Mouse (Mus musculus) embryonic facial prominence, embryonic 14.5 days (tissue): Measurements from ENCODE around the gene Tmtc1. TPM values are rescaled to one million over a fixed set of nuclear protein-coding genes. Genes with fewer than 3 reads are reported as not detected.
A peak's percentile ranks its signal among the peaks of the same experiment; 100 is the strongest.

Source experiments
- ATAC-seq: fragments of 200-750 bp; cut with Nextera tagmentation; 2 replicates; pipeline ENCODE4 v1.8.0; 2017; ENCODE audit warnings: low read depth, moderate number of reproducible peaks, moderate TSS enrichment
- DNase-seq: peaks from one replicate; pipeline ENCODE4 v3.0.0-alpha.2; 2015; ENCODE audit warnings: low spot score
- H3K27ac ChIP-seq: fragments of 300-500 bp; sonication (generic); replicated peaks from 2 replicates; pipeline ENCODE4 v1.5.1; 2014; ENCODE audit warnings: low read depth, mild to moderate bottlenecking, low read length, moderate library complexity
- H3K27me3 ChIP-seq: fragments of 300-500 bp; sonication (generic); replicated peaks from 2 replicates; pipeline ENCODE4 v1.6.1; 2014; ENCODE audit warnings: low read length; ENCODE audit not compliant: control insufficient read depth, insufficient read depth
- H3K36me3 ChIP-seq: fragments of 300-500 bp; sonication (generic); 2 replicates; pipeline ENCODE4 v1.6.1; 2014; ENCODE audit warnings: low read length, mixed read lengths; ENCODE audit not compliant: control insufficient read depth, insufficient read depth
- H3K4me1 ChIP-seq: fragments of 300-500 bp; sonication (generic); 2 replicates; pipeline ENCODE4 v1.6.1; 2014; ENCODE audit warnings: antibody characterized with exemption, low read length; ENCODE audit not compliant: control insufficient read depth, insufficient read depth
- H3K4me2 ChIP-seq: fragments of 300-500 bp; sonication (generic); 2 replicates; pipeline ENCODE4 v1.6.1; 2014; ENCODE audit warnings: low read depth, mild to moderate bottlenecking, low read length, moderate library complexity, mixed read lengths
- H3K4me3 ChIP-seq: fragments of 300-500 bp; sonication (generic); 2 replicates; pipeline ENCODE4 v1.5.1; 2014; ENCODE audit warnings: low read depth, mild to moderate bottlenecking, low read length
- H3K9ac ChIP-seq: fragments of 300-500 bp; sonication (generic); 2 replicates; pipeline ENCODE4 v1.6.1; 2014; ENCODE audit warnings: low read depth, mild to moderate bottlenecking, low read length, moderate library complexity, mixed read lengths
- H3K9me3 ChIP-seq: fragments of 300-500 bp; sonication (generic); 2 replicates; pipeline ENCODE4 v1.6.1; 2016; ENCODE audit warnings: low read length; ENCODE audit not compliant: control insufficient read depth
- WGBS: fragments of 180-500 bp; shearing (Covaris S2); extraction: QIAGEN DNeasy Blood & Tissue Kit; methylation state at CpG from one replicate; pipeline ENCODE4 v1.1.7; 2014; 5-methylcytosine and 5-hydroxymethylcytosine counted together
- polyA plus RNA-seq: library from polyadenylated mRNA; unstranded; fragments of >200 nt; fragmentation: Nextera tagmentation; extraction: Ambion mirVana; gene quantifications from 2 replicates; pipeline ENCODE4 v1.2.1, GENCODE M21; 2014

The Tmtc1 gene
- polyA plus RNA-seq, 1 experiment from 2014 or later = 4.6 TPM

DNA sequence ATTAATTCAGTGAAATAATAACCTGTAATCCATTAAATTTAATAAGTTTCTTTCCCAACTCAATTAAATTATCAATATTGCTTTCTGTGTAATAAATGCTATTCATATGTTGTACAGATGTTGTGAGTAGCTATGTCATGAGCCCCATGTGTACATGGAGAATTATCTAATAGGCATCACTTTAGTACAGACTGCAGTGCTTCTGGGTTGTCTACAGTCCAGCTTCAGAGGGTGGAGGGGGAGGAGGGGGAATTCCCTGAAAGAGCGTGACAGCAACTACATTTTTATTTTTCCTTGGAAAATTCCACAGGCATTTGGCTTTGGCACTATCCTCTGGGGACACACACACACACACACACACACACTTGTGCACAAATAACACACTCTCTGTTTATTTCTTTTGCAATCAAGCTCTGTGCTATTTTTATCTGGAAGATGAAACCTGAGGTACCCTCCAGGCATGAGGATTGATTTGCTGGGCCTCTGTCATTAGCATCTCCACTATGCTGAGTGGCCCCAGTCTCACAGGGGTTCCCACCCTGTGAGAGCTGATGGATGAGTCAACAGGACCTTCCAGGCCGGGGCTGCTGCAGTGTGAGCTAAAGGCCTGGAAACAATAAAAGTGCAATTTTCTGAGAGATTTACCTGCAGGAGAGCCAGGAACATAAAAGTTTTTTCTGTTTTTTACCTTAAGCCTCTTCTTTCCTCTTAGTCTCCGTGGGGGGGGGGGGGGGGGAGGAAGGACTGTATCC is 23.2 kb upstream of the Tmtc1 start:
- no peaks in the 10 kb centered on the region for H3K9me3 ChIP-seq
- H3K4me1 ChIP-seq = peaks cover 12% of the 10 kb centered on the region
- H3K4me2 ChIP-seq = no peak overlapping the region
- peak; percentile 69 for ATAC-seq
- 11% methylated on average over 3 of the region's 3 CpGs for WGBS
- no peak overlapping the region for H3K27ac ChIP-seq
- no peaks in the 10 kb centered on the region for H3K27me3 ChIP-seq
- no peaks in the 10 kb centered on the region for H3K36me3 ChIP-seq
- no peak overlapping the region for H3K9ac ChIP-seq
- DNase-seq = peak; percentile 51
- H3K4me3 ChIP-seq = no peak overlapping the region

DNA sequence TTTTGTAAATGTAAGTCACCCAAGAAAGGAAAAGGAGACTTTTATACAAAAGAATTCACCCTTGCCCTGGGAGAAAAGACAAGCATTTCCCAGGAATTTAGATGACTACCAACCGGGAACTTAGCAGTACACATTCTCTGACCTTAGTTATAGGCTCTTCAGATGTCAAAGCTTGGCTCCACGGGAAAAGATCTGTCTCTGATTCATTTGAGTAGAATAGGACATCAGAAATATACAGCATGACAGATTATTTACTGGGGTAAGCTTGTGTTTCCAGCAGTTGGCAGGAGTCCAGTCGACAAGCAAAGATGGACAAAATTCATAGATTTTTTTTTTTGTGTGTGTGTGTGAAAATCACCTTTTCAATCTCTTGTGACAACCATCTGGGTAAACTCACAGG is 15.4 kb upstream of the Tmtc1 start:
- ATAC-seq = no peak
- no peak for DNase-seq
- no peaks in the 10 kb centered on the region for H3K36me3 ChIP-seq

DNA sequence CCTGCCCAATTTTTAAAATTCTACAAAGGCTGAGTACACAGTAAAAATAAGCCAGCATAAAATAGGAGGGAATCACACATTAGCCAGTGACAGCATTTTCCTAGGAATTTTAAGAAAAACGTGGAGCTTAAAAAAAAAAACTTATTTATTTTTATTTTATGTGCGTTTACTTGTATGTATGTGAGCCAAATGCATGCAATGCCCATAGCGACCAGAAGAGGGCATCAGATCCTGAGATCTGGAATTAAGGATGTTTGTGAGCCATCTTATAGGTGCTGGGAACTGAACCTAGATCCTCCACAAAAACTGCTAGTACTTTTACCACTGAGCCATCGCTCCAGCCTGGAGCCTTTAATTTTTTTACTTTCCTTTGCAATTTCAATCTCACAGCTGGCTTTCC is 11.3 kb upstream of the Tmtc1 start:
- H3K4me1 ChIP-seq = no peaks in the 10 kb centered on the region
- no peak overlapping the region for H3K4me3 ChIP-seq
- 70% methylated on average over 4 of the region's 4 CpGs for WGBS
- no peaks in the 10 kb centered on the region for H3K27me3 ChIP-seq
- H3K4me2 ChIP-seq = no peak overlapping the region
- ATAC-seq = no peak
- no peak for DNase-seq
- no peaks in the 10 kb centered on the region for H3K36me3 ChIP-seq
- no peak overlapping the region for H3K27ac ChIP-seq
- no peak overlapping the region for H3K9ac ChIP-seq
- 0 out of 2 replicates have a peak, but pooled peaks cover 14% of the 10 kb centered on the region for H3K9me3 ChIP-seq

More for the DNA sequence above, 15.4 kb upstream of the Tmtc1 start:
- Histone ChIP-seq H3K9me3 (0 out of 2 replicates have a peak, but pooled peaks cover 9% of the 10 kb centered on the region), H3K4me1 (no peaks in the 10 kb centered on the region), H3K27me3 (no peaks in the 10 kb centered on the region), H3K4me3 (no peak overlapping the region), H3K4me2 (no peak overlapping the region), H3K27ac (no peak overlapping the region), H3K9ac (no peak overlapping the region)
- 41% methylated on average over 3 of the region's 3 CpGs for WGBS

DNA sequence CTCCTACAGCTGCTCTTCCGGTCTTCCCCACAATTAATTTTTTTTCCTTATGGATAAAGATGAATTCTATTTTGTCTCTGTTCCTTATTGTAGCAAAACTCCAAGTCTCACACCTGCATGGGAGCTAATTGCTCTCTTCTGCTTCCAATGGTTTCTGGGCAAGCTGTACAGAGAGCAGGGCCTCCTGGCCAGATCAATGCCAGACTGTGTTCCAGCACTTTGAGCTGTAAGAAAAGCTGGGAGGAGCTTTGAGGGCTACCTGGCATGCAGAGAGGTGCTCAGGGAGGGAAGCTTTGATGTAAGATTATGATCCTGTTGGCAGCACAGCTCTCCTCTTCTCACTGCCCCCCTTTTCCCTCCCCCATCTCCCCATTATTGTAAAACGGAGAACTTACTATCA is 10.6 kb upstream of the Tmtc1 start:
- Histone ChIP-seq H3K9me3 (0 out of 2 replicates have a peak, but pooled peaks cover 14% of the 10 kb centered on the region), H3K9ac (no peak overlapping the region), H3K27ac (no peak overlapping the region), H3K27me3 (no peaks in the 10 kb centered on the region), H3K4me2 (no peak overlapping the region), H3K4me3 (no peak overlapping the region), H3K36me3 (no peaks in the 10 kb centered on the region), H3K4me1 (no peaks in the 10 kb centered on the region)
- 60% methylated on average over 2 of the region's 2 CpGs for WGBS
- ATAC-seq (peak; percentile 72; the same call in 1 of the 2 replicates), DNase-seq (peak; percentile 24)

DNA sequence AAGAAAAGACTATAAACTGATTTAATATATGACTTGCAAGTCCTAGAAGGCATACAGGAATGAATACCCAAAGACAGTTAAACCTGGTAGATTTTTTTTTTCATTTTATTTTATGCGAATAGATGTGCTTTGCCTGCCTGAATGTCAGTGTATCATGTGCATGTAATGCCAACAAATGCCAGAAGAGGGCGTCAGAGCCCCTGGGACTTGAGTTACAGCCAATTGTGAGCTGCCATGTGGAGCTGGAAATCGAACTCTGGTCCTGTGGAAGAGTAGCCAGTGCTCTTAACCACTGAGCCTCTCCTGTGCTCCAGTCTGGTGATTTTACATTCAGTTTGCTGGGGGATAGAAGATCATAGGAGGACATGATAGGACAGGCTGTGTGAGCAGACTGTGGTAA is 4.0 kb upstream of the Tmtc1 start:
- no peak overlapping the region for H3K9ac ChIP-seq
- no peak for ATAC-seq
- H3K4me1 ChIP-seq = no peaks in the 10 kb centered on the region
- H3K27me3 ChIP-seq = peaks cover 18% of the 10 kb centered on the region
- H3K4me3 ChIP-seq = no peak overlapping the region
- 0 out of 2 replicates have a peak, but pooled peaks cover 8% of the 10 kb centered on the region for H3K9me3 ChIP-seq
- H3K36me3 ChIP-seq = no peaks in the 10 kb centered on the region
- H3K27ac ChIP-seq = no peak overlapping the region
- WGBS = 65% methylated on average over 3 of the region's 3 CpGs
- H3K4me2 ChIP-seq = no peak overlapping the region
- no peak for DNase-seq

DNA sequence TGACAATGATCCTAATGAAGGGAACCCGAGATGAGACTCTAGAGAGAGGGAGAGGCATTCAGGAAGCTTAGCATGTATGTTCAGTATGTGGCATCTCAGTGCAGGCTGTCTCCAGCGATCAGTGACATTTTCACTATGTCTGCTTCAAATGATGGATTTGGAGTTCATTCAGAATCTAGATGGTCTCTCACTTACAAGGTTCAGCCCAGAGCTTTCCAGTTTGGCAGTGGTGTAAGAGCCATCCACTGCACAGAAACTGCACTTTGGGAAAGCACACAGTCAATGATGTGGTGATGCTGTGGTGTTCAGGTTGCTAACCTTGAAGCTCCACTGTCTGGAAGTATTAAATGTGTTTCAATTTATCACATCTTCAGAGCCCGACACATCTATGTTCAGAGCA is 1.9 kb upstream of the Tmtc1 start:
- DNase-seq = no peak
- H3K4me2 ChIP-seq = no peak overlapping the region
- no peaks in the 10 kb centered on the region for H3K36me3 ChIP-seq
- H3K27ac ChIP-seq = no peak overlapping the region
- 0 out of 2 replicates have a peak, but pooled peaks cover 5% of the 10 kb centered on the region for H3K9me3 ChIP-seq
- H3K4me1 ChIP-seq = 0 out of 2 replicates have a peak, but pooled peaks cover 4% of the 10 kb centered on the region
- H3K9ac ChIP-seq = no peak overlapping the region
- no peak overlapping the region for H3K4me3 ChIP-seq
- ATAC-seq = no peak
- peaks cover 26% of the 10 kb centered on the region for H3K27me3 ChIP-seq
- 65% methylated on average over 3 of the region's 3 CpGs for WGBS

DNA sequence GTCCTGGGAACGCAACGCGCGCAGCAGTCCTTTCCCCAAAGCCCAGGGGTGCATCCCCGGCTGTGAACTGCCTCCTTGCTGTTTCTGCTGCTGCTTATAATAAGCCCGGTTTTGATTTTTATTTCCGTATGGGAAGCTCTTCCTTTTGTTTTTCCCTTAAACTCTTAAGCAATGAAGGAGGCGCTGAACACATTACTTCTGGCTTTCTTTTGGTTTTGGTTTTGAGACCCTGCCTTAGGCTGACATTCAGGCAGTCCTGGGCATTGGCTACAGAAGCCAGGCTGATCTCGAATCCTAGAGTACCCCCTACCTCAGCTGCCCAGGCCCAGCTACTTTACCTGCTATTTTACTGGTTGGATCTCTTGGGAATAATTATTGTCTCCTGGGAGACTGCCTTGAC is 607 bp upstream of the Tmtc1 start:
- no peak overlapping the region for H3K27ac ChIP-seq
- DNase-seq (no peak), ATAC-seq (peak; percentile 27; the same call in 1 of the 2 replicates)
- H3K4me3 ChIP-seq = peak overlapping the region; percentile 73
- no peaks in the 10 kb centered on the region for H3K36me3 ChIP-seq
- peak overlapping the region; percentile 74; the same call in 1 of the 2 replicates for H3K9ac ChIP-seq
- H3K27me3 ChIP-seq = peaks cover 30% of the 10 kb centered on the region
- peak overlapping the region; percentile 94 for H3K4me2 ChIP-seq
- 4% methylated on average over 7 of the region's 9 CpGs for WGBS
- H3K4me1 ChIP-seq = 0 out of 2 replicates have a peak, but pooled peaks cover 4% of the 10 kb centered on the region
- H3K9me3 ChIP-seq = 0 out of 2 replicates have a peak, but pooled peaks cover 3% of the 10 kb centered on the region

DNA sequence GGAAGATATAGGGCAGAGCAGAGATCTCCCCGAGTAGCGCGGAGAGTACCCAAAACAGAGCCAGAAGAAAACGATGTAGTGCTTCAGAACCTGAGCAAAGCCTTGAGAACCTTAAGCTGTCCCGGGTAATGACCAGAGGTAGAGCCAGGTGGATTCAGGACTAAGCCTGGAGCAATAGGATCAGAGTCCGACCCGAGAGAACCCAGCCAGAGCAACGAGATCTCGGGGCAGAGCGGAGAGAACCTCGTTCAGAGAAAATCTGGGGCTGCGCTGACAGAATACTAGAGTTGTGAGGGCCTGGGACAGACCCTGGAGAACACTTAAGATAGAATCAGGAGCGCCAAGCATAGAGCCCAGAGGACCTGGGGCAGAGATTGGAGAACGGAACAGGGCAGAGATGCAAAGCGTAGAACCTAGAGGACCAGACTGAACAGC is 881 bp downstream of the Tmtc1 start:
- 3% methylated on average over 15 of the region's 15 CpGs for WGBS
- peak overlapping the region; percentile 73 for H3K4me3 ChIP-seq
- ATAC-seq = no peak
- H3K4me1 ChIP-seq = 0 out of 2 replicates have a peak, but pooled peaks cover 4% of the 10 kb centered on the region
- DNase-seq = no peak
- H3K27ac ChIP-seq = no peak overlapping the region
- H3K9me3 ChIP-seq = 0 out of 2 replicates have a peak, but pooled peaks cover 2% of the 10 kb centered on the region
- peak overlapping the region; percentile 74 for H3K9ac ChIP-seq
- H3K36me3 ChIP-seq = no peaks in the 10 kb centered on the region
- H3K27me3 ChIP-seq = peaks cover 30% of the 10 kb centered on the region
- H3K4me2 ChIP-seq = peak overlapping the region; percentile 94
